Mouse (Mus musculus) embryonic facial prominence, embryonic 10.5 days (tissue): ENCODE measurements around the gene Gm266. TPM values are rescaled to one million over a fixed set of nuclear protein-coding genes. Genes with fewer than 3 reads are reported as not detected.

Source experiments
- DNase-seq: peaks from one replicate; pipeline ENCODE4 v3.0.0-alpha.2; 2017; ENCODE audit warnings: low spot score
- H3K27ac ChIP-seq: fragments of 300-500 bp; sonication (generic); replicated peaks from 2 replicates; pipeline ENCODE4 v1.5.1; 2016; ENCODE audit warnings: mild to moderate bottlenecking
- H3K27me3 ChIP-seq: fragments of 300-500 bp; sonication (generic); replicated peaks from 2 replicates; pipeline ENCODE4 v1.6.1; 2016; ENCODE audit warnings: low read depth, mild to moderate bottlenecking; ENCODE audit not compliant: poor library complexity, severe bottlenecking
- H3K36me3 ChIP-seq: fragments of 300-500 bp; sonication (generic); replicated peaks from 2 replicates; pipeline ENCODE4 v1.6.1; 2016; ENCODE audit warnings: mild to moderate bottlenecking, moderate library complexity
- H3K4me1 ChIP-seq: fragments of 300-500 bp; sonication (generic); 2 replicates; pipeline ENCODE4 v1.6.1; 2016
- H3K4me3 ChIP-seq: fragments of 300-500 bp; sonication (generic); 2 replicates; pipeline ENCODE4 v1.5.1; 2016; ENCODE audit warnings: mild to moderate bottlenecking, moderate library complexity
- H3K9me3 ChIP-seq: fragments of 300-500 bp; sonication (generic); 2 replicates; pipeline ENCODE4 v1.6.1; 2016; ENCODE audit warnings: mild to moderate bottlenecking
- WGBS: fragments of 180-500 bp; shearing (Covaris S2); methylation state at CpG from one replicate; pipeline ENCODE4 v1.1.7; 2016; 5-methylcytosine and 5-hydroxymethylcytosine counted together
- polyA plus RNA-seq: library from polyadenylated mRNA; unstranded; fragments of >200 nt; fragmentation: Nextera tagmentation; extraction: Ambion mirVana; gene quantifications from 2 replicates; pipeline ENCODE4 v1.2.1, GENCODE M21; 2016

The Gm266 gene
- polyA plus RNA-seq, 1 experiment from 2014 or later, result 19.8 TPM

- Histone ChIP-seq H3K9me3 (0 out of 2 replicates have a peak, but pooled peaks cover 2% of the 10 kb centered on the region), H3K4me1 (peaks cover 51% of the 10 kb centered on the region), H3K27me3 (peaks cover 90% of the 10 kb centered on the region), H3K4me3 (no peak overlapping the region), H3K27ac (no peak overlapping the region), H3K36me3 (no peaks in the 10 kb centered on the region)
- 82% methylated on average over 6 of the region's 6 CpGs for WGBS
- no peak for DNase-seq
Measured at GRCm38 (mm10) chr12:111438850-111439249, 46.8 kb downstream of the Gm266 start.

- H3K4me1 ChIP-seq, result peaks cover 49% of the 10 kb centered on the region
- H3K4me3 ChIP-seq, result no peak overlapping the region
- WGBS, result 74% methylated on average over 5 of the region's 5 CpGs
- peaks cover 90% of the 10 kb centered on the region for H3K27me3 ChIP-seq
- H3K27ac ChIP-seq, result no peak overlapping the region
- no peaks in the 10 kb centered on the region for H3K36me3 ChIP-seq
- no peak for DNase-seq
- 0 out of 2 replicates have a peak, but pooled peaks cover 2% of the 10 kb centered on the region for H3K9me3 ChIP-seq
Measured at GRCm38 (mm10) chr12:111437222-111437900, 48.3 kb downstream of the Gm266 start.

GRCm38 (mm10) chr12:111436640-111437039 is 49.0 kb downstream of the Gm266 start:
- H3K27me3 ChIP-seq, result peaks cover 90% of the 10 kb centered on the region
- H3K27ac ChIP-seq, result no peak overlapping the region
- H3K4me1 ChIP-seq, result peaks cover 49% of the 10 kb centered on the region
- 0 out of 2 replicates have a peak, but pooled peaks cover 2% of the 10 kb centered on the region for H3K9me3 ChIP-seq
- 76% methylated on average over 8 of the region's 8 CpGs for WGBS
- no peak overlapping the region for H3K4me3 ChIP-seq
- no peak for DNase-seq
- H3K36me3 ChIP-seq, result no peaks in the 10 kb centered on the region

- DNase-seq, result no peak
- H3K9me3 ChIP-seq, result 0 out of 2 replicates have a peak, but pooled peaks cover 2% of the 10 kb centered on the region
- peaks cover 51% of the 10 kb centered on the region for H3K4me1 ChIP-seq
- H3K4me3 ChIP-seq, result no peak overlapping the region
- H3K36me3 ChIP-seq, result no peaks in the 10 kb centered on the region
- no peak overlapping the region for H3K27ac ChIP-seq
- WGBS, result 89% methylated on average over 3 of the region's 3 CpGs
- peaks cover 90% of the 10 kb centered on the region for H3K27me3 ChIP-seq
Measured at GRCm38 (mm10) chr12:111436170-111436569, 49.5 kb downstream of the Gm266 start.

- 53% methylated on average over 8 of the region's 8 CpGs for WGBS
- DNase-seq, result no peak
Measured at GRCm38 (mm10) chr12:111434745-111435327, 50.8 kb downstream of the Gm266 start.

More at GRCm38 (mm10) chr12:111434745-111435327, 50.8 kb downstream of the Gm266 start:
- Histone ChIP-seq H3K9me3 (no peaks in the 10 kb centered on the region), H3K27ac (no peak overlapping the region), H3K4me3 (peak overlapping the region; percentile 21; the same call in 1 of the 2 replicates), H3K4me1 (peaks cover 64% of the 10 kb centered on the region), H3K36me3 (no peaks in the 10 kb centered on the region), H3K27me3 (peaks cover 91% of the 10 kb centered on the region)

Other genes with a start within 250 kb of the Gm266 start
- 0.16 and 0.25 TPM in 2 replicates for gene Amn, start 214.7 kb downstream of the Gm266 start, polyA plus RNA-seq
- gene Cdc42bpb, start 108.1 kb downstream of the Gm266 start, polyA plus RNA-seq, result 32.6 and 32.7 TPM in 2 replicates
- not detected in 2 replicates for gene Lbhd2, start 79.0 kb downstream of the Gm266 start, polyA plus RNA-seq
- gene Exoc3l4, start 68.8 kb downstream of the Gm266 start, polyA plus RNA-seq, result 5.7 and 7.0 TPM in 2 replicates
- 3.9 and 4.0 TPM in 2 replicates for gene Tnfaip2, start 43.4 kb downstream of the Gm266 start, polyA plus RNA-seq
- gene Eif5, start 52.2 kb upstream of the Gm266 start, polyA plus RNA-seq, result 722 and 727 TPM in 2 replicates
- 41.7 and 45.6 TPM in 2 replicates for gene Mark3, start 88.7 kb upstream of the Gm266 start, polyA plus RNA-seq
- gene Ckb, start 186.5 kb upstream of the Gm266 start, polyA plus RNA-seq, result 479 and 683 TPM in 2 replicates
- gene Trmt61a, start 192.3 kb upstream of the Gm266 start, polyA plus RNA-seq, result 17.7 and 19.6 TPM in 2 replicates
- 50.2 and 58.0 TPM in 2 replicates for gene Bag5, start 227.4 kb upstream of the Gm266 start, polyA plus RNA-seq
- gene Apopt1, start 227.4 kb upstream of the Gm266 start, polyA plus RNA-seq, result 56.2 and 56.4 TPM in 2 replicates